Mouse (Mus musculus): Measurements from ENCODE around the gene Grip2. TPM values are rescaled to one million over a fixed set of nuclear protein-coding genes. Genes with fewer than 3 reads are reported as not detected.

Gene Grip2
- total RNA-seq, 2 experiments from 2014 or later: 7.0 to 8.6 TPM

DNA sequence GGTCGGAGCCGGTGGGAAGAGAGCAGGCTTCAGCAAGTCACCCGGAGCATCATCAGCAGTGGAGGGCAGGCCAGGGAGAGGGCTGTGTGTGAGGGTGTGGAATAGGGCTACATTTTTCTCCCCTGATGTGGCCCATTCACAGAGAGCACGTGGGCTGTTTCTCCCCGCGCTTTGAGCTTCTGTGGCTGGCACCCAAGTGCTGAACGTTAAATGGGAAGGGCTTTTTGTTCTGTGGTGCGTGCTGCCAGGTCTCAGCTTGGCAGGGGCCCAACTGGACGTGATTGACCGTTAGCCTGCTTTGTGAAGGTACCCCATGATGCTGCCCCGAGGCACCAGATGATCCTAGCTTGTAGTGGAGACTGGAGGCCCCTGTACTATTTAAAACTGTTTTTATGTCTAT lies 94.9 kb downstream of the Grip2 start:
- peak in 1 of 2 experiments; percentile 55 for DNase-seq (ENCODE audit: low spot score in 2 of 2)

DNA sequence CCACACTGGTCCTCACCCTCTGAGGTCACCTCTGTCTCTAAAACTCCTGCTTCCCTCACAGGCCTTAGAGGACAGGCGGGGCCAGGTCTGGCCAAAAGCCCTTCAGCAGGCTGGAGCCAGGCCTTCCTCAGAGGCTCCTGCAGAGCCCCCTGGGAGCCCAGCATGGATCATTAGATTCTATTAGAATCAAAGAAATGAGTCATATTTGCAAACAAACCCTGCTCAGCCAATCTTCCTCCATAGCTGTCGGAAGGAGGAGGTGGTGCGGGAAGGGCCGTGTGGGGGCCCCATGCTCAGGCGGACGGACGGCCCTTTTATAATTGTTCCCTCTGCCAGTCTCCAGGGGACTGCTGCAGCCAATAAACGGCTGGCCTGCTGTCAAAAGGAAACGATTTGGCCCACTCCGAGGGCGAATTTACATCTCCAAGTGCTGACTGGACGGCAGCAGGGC lies 97.3 kb downstream of the Grip2 start:
- DNase-seq (ENCODE audit: low spot score in 2 of 2): peak; percentile 42 to 65

DNA sequence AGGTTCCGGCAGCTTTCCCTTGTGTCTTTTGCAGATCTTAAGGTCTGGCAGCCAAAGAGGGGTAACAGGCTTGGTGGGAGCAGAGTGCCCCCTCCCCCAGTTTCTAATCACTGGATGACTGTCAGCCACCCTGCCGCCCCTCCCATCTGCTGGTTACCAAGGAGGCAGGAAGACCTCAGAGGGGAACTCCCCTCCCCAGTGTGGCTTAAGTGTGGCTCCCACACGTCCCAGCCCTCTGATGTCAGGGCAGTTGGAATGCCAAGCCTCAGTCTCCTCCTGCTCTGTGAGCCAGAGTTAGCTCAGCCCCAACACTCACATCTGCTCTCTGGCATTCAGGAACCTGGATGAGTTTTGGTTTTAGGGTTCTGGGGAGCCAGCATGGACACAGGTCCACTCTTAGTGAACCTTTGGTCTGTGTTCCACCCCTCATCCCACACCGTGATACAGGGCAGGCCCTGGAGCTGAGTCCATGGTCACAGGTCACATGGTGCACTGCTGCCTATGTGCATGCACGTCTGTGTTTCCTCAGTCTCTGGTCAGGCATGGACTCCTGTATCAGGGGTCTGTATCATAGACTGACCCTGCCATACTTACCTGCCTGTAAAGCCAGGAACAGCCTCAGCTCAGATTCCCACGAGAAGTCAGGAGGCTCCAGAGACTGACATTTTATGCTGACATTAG lies 98.0 kb downstream of the Grip2 start:
- no peak for DNase-seq (ENCODE audit: low spot score in 2 of 2)

DNA sequence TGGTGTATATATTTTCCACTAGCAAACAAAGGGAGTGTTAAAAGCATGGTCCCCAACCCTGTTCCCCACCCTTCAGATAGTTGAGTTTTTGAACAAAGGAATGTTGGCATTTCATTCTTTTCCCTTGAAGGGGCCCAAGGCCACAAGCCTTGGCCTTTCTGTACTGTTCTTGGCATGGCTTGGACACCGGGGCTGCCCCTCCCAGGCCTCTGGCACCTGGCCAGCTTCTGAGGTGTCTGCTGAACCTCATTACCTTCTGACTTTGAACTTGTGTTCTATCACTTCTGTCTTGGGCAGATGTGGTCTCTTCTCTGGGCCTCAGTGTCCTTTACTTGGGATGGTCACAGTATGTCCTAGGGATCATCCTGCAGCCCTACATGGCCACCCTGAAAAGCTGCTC lies 99.7 kb downstream of the Grip2 start:
- no peak for DNase-seq (ENCODE audit: low spot score in 2 of 2)

DNA sequence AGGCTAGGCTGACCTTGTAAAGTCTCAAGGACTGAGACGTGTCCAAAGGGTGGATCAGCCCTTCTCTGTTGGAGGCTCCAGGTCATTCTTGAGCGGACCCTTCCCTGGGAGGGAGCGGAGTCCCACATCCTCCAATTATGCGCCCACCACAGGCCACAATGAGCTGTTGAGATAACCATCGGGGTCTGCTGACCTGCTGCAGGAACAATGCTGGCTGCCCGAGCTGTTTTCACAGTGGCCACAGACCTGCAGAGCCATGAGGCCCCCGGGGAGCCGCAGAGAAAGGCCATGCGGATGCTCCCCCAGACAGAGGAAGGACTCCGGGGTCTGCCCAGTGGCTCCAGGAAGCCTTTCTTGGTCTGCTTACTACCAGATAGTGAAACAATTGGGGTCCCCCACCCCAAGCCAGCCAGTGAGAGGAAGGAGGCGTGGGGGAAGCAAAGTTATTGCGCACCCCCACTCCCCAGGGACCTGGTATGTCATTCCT lies 105.8 kb downstream of the Grip2 start:
- no peak for DNase-seq (ENCODE audit: low spot score in 2 of 2)

DNA sequence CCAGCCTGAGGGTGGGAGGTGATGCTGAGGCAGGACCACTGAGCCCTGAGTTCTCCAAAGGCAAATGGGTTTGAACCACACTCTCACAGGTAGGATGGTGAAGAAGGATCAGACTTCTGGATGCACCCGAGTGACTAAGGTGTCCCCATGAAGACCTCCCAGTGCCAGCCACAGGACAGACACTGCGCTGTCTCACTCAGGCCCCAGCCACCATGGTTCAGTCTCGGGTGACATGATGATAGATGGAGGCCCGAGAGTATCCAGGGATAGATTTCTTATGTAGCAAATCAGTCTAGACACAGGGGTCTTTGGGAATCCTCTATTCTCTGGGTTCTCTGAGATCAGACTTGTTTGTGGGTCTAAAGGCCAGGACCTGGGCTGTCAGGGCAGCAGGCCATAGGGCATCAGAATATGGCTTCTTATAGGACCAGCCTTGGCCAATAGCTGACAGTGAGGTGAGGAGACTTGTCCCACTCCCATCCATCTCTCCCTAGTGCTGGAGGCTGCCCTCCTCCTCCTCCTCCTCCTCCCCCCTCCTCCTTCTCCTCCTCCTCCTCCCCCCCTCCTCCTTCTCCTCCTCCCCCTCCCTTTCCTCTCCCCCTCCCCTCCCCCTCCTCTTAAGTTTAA lies 106.3 kb downstream of the Grip2 start:
- DNase-seq (ENCODE audit: low spot score in 2 of 2): no peak

DNA sequence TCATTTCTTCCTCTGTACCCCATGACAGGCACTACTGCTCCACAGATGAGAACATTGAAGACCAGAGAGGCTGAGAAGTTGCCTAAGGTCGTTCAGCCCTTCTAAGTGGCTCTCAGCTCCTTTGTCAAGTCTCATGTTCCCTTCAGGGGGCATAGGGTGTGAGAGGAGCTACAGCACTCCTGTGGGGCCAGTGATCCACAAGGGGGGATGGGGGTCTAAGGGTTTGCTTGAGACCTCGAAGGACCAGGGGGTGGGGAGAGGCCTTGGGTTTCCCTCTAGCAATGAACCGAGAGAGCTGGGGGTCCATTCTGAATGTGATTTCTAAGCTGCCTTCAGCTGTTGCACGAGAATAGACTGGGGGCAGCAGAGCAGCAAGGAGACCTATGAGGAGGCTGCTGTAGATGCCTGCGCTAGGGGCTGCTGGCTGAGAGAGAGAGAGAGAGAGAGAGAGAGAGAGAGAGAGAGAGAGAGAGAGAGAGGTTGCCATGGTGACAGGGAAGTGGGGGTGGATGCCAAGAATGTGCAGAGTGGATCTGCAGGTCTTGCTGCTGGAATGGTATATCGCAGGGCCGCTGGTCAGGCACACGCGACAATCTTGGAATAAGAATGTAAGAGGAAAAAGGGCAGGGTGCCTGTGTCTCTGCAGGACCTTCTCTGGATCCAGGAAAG lies 107.1 kb downstream of the Grip2 start:
- peak; percentile 33 to 52 for DNase-seq (ENCODE audit: low spot score in 2 of 2)

DNA sequence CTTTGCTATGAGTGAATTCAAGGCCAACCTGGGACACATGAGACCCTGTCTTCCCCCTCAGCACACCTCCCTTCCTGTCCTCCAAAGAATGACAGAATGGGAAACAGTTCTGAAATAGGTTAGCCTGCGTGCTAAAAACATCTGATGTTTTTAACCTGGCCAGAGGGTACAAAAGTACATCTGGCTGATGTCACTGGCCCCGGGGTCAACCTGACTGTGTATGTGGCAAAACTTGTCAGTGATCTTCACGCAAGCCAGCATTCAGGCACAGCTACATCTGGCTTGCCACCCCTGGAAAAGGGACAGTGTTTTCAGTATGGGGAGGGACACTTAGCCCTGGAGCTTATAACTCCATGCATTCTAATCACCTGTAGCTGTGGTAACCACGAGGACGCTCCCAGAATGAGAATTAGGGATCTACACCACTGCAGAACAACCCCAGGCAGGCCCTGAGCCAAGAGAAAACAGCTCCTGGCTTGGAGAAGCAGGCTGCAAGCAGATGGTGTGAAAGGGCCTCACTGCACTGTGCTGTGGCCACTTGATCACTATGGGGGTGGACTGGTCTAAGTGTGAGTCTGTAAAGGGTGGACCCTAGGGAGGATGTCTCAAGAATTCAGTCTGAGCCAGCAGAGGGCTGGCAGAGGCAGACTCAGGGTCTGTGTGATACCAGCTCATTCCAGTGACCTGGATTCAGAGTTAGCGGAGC lies 107.9 kb downstream of the Grip2 start:
- DNase-seq (ENCODE audit: low spot score in 2 of 2): peak; percentile 43 to 70

DNA sequence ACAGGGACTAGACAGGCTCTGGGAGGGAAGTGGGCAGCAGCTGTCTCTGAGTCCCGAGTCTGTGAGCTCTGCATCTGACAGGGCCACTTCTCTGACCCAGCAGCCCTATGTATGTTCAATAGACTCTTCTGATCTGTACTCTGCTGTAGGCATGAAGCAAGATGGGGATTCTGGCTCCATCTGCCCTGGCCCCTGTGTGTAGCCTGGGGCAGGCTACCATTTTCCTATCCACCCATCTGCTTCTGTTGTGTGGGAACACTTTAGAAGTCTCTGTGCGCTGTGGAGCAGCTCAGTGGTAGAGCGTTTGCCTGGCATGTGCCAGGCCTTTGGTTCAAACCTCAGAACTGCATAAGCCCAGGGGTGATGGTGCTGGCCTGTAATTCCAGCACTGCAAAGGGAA lies 108.4 kb downstream of the Grip2 start:
- peak in 1 of 2 experiments; percentile 40 for DNase-seq (ENCODE audit: low spot score in 2 of 2)

DNA sequence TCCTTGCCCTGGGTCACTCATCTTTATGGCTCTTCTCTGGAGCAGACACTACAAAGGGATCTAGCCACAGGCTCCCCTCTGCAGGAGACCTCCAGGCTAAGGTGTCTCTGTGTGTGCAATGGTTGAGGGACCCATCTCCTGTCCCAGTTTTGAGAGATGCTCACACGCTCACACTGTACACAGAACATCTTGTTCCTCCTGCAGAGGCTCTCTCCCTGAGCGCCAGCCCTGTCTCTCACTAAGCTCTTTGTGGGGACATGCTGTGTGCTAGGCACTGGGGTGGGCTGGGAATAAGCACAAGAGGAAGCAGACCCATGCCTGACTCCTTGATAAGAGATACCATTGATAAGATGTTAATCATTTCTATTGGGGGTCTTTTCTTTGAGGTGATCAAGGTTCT lies 109.0 kb downstream of the Grip2 start:
- DNase-seq (ENCODE audit: low spot score in 2 of 2): no peak

DNA sequence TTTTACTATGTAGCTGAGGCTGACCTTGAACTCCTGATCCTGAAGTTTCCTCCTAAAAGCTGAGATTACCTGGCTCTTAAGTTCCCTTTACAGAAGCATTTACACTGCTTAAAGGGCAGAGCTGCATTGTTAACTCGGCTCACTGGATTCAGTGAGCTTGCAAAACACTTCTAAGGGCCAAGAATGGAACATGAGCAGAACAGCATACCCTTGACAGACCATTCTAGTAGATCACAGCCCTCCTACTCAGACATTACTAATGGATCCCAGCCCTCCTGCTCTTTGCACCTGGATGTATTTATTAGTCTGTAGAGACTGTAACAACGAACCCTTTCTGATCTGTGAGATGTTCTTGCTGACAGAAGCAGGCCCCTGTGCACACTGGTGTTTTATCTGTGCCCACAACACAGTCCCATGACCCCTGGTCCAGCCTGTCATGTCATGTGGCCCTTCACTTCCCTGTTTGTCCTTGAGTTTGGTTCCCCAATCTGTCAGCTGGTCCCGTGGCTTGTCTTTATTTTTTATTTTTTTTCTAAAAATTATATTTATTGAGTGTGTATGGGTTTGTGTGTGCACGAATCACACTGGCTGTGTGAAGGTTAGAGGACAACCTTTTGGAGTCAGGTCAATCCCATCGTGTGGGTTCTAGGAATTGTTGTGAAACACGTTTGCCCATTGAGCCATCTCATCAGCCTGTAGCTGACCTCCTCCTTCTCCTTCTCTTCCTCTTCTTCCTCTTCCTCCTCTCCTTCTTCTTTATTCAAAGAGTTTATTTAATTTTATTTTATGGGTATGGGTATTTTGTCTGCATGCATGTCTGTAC lies 110.9 kb downstream of the Grip2 start:
- no peak for DNase-seq (ENCODE audit: low spot score in 2 of 2)

DNA sequence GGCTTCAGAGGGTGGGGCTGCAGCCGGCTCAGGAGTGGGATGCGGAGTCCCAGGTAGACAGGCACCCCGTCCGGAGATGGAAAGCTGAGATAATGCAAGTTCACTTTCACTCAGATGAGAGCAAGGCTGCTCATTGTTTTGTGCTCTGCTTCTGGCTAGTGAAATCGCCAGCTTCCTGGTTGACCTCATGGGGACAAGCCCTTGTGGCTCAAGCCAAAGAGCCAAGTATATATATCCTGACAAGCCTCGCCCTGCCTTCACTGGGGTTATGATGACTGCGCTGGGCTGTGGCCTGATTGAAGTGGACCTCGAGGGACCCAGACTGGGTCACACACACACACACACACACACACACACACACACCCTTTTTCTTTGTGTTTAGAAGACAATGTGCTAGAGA lies 112.0 kb downstream of the Grip2 start:
- DNase-seq (ENCODE audit: low spot score in 2 of 2): no peak

DNA sequence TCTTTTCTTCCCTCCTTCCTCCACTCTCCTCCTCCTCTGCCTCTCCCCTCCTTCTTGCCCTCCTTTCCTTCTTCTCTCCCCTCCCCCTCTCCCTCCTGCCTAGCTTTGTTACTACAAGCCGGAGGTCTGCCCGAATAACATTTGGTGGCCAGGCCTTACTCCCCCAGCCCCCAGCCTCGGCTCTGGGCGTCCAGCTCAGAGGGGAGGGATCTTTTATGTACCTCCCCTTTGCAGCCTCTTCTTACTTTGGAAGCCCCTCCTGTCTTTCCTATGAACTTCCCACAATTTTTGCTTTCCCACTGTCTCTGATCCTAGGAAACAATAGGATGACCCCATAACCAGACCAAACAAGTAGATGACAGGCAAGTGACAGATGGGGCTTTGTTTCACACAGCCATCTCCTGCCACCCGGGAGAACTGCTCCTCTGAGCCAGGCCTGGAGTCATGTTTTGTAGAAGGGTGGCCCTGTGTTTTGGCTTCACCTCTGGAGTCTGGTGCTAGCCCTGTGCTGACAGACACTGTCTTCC lies 113.6 kb downstream of the Grip2 start:
- DNase-seq (ENCODE audit: low spot score in 2 of 2): no peak

DNA sequence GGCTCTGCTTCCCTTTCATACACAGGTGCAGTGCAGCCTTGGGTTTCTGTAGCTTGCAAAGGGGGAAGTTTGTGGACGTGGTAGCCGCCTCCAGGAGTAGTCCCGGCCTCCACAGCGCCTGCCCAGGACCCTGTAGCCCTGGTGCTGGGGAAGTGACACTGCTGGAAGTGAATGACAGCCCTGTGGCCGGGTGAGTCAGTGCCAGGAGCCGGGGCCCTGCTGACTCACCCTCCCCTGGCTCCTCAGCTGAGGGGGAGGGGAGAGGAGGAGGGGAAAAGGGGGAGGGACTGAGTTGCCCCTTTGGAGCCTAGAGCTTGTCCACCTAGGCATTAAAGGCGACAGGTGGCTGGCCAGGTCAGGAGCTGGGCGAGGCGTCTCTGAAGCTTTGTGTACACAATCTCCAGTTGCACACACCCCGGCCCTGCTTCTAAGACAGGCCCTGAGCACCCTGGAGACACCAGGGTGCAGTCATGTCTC lies 114.2 kb downstream of the Grip2 start:
- DNase-seq (ENCODE audit: low spot score in 2 of 2): peak in 1 of 2 experiments; percentile 51

DNA sequence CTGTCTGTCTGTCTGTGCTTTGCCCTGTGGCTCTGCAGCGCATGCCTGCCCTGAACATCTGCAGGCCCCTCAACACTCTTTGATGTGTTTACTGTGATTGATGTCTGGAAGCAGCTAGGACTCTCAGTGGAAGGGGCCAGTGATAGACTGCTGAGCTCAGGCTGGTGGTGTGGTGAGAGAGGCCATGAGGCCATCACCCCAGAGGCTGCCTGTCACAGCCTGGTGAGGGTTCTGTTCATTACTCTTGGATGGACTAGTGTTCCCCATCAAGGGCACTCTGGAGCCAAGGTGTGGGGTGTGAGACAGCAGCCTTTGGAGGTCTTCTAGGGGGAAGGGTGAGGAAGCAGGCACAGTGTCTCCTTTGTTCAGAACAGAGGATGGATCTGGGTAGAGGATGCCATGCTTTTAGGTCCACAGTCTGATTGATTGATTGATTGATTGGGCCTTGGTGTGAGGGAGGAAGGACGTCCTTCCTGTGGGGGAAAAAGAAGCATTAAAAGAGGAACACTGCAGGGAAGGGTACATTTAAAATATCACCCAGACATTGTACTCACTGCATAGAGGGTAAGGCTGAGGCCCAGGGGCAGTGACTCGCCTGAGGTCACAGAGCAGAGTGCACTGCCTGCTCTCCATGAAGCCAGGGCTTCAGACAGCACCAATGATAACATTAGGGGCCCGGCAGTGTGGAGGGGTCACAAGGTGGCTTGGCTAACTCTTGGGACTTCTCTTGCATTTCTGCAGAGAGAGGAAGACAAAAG lies 114.8 kb downstream of the Grip2 start:
- DNase-seq (ENCODE audit: low spot score in 2 of 2): no peak
